Mouse (Mus musculus) E14TG2a.4 (cell line): ENCODE measurements at regions not wholly inside any gene's neighbourhood (a gene's known extent, or its start where the extent isn't known, plus 50 kb on each side); places are given as distances from the start of the nearest gene placed in this dataset.

Experiments
- CTCF ChIP-seq: conservative IDR thresholded peaks from 2 replicates; pipeline ENCODE4 v1.5.1; 2014; ENCODE audit warnings: low read length
- NANOG ChIP-seq: IDR thresholded peaks from 2 replicates; pipeline ENCODE4 v1.6.1; 2014; ENCODE audit warnings: borderline replicate concordance, low read length, mixed read lengths
- POU5F1 ChIP-seq: IDR thresholded peaks from 2 replicates; pipeline ENCODE4 v1.6.1; 2014; ENCODE audit warnings: low read length, borderline replicate concordance

DNA sequence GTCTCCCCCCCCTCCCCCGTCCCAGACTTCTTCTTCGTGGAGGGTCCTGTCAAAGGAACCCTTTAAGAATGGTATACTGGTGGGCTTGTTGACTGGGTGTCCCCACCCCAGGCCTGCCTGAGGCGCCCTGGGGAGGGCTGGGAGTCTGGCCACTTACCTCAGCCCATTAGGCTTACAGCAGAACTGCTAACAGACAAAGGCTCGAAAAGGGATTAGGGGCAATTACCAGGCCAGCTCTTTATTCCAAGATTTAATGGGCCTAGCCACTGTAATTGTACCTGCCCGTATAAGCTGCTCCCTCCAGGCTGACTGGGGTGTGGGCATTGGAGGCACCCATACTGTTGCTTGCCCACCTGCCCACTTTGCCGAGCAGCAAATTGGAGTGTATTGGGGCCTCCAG is 93.8 kb upstream of the Pitx1 start:
- TF ChIP-seq CTCF (no peak), NANOG (no peak), POU5F1 (no peak)
